Mouse (Mus musculus) hindbrain, embryonic 13.5 days (tissue): ENCODE measurements around the gene Chrm3. TPM values are rescaled to one million over a fixed set of nuclear protein-coding genes. Genes with fewer than 3 reads are reported as not detected.
A peak's percentile ranks its signal among the peaks of the same experiment; 100 is the strongest.

Source experiments
- ATAC-seq: fragments of 200-750 bp; cut with Nextera tagmentation; 2 replicates; pipeline ENCODE4 v1.8.0; 2017; ENCODE audit warnings: moderate TSS enrichment; ENCODE audit not compliant: low FRiP score
- H3K27ac ChIP-seq: fragments of 300-500 bp; sonication (generic); 2 replicates; pipeline ENCODE4 v1.5.1; 2015; ENCODE audit warnings: inconsistent platforms, mild to moderate bottlenecking, moderate library complexity
- H3K27me3 ChIP-seq: fragments of 300-500 bp; sonication (generic); 2 replicates; pipeline ENCODE4 v1.6.1; 2015; ENCODE audit warnings: mild to moderate bottlenecking, inconsistent platforms
- H3K36me3 ChIP-seq: fragments of 300-500 bp; sonication (generic); 2 replicates; pipeline ENCODE4 v1.6.1; 2015; ENCODE audit warnings: mild to moderate bottlenecking, inconsistent platforms
- H3K4me1 ChIP-seq: fragments of 300-500 bp; sonication (generic); replicated peaks from 2 replicates; pipeline ENCODE4 v1.6.1; 2015; ENCODE audit warnings: inconsistent platforms
- H3K4me2 ChIP-seq: fragments of 300-500 bp; sonication (generic); 2 replicates; pipeline ENCODE4 v1.6.1; 2015; ENCODE audit warnings: inconsistent platforms, mild to moderate bottlenecking, moderate library complexity
- H3K4me3 ChIP-seq: fragments of 300-500 bp; sonication (generic); 2 replicates; pipeline ENCODE4 v1.5.1; 2015; ENCODE audit warnings: mild to moderate bottlenecking, inconsistent platforms
- H3K9ac ChIP-seq: fragments of 300-500 bp; sonication (generic); 2 replicates; pipeline ENCODE4 v1.6.1; 2015; ENCODE audit warnings: mild to moderate bottlenecking, inconsistent platforms
- H3K9me3 ChIP-seq: fragments of 300-500 bp; sonication (generic); 2 replicates; pipeline ENCODE4 v1.6.1; 2016; ENCODE audit warnings: inconsistent platforms
- WGBS: fragments of 180-500 bp; shearing (Covaris S2); methylation state at CpG from one replicate; pipeline ENCODE4 v1.1.7; 2015; 5-methylcytosine and 5-hydroxymethylcytosine counted together
- polyA plus RNA-seq: library from polyadenylated mRNA; unstranded; fragments of >200 nt; fragmentation: Nextera tagmentation; extraction: Ambion mirVana; gene quantifications from 2 replicates; pipeline ENCODE4 v1.2.1, GENCODE M21; 2015

The Chrm3 gene
- polyA plus RNA-seq, 1 experiment from 2014 or later = 2.4 TPM

GRCm38 (mm10) chr13:10057644-10058198, 302.9 kb downstream of the Chrm3 start:
- Histone ChIP-seq H3K4me3 (no peak overlapping the region), H3K4me1 (no peaks in the 10 kb centered on the region), H3K4me2 (no peak overlapping the region), H3K9me3 (no peaks in the 10 kb centered on the region; the same call in 1 of the 2 replicates), H3K36me3 (no peaks in the 10 kb centered on the region), H3K27ac (no peak overlapping the region), H3K9ac (no peak overlapping the region), H3K27me3 (no peaks in the 10 kb centered on the region)
- WGBS = 86% methylated on average over 2 of the region's 2 CpGs
- no peak for ATAC-seq

- no peak for ATAC-seq
Measured at GRCm38 (mm10) chr13:10054086-10054485, 306.6 kb downstream of the Chrm3 start.

GRCm38 (mm10) chr13:10053301-10053889, 307.3 kb downstream of the Chrm3 start:
- Histone ChIP-seq H3K4me2 (no peak overlapping the region), H3K9me3 (no peaks in the 10 kb centered on the region; the same call in 1 of the 2 replicates), H3K4me1 (no peaks in the 10 kb centered on the region), H3K27me3 (no peaks in the 10 kb centered on the region), H3K4me3 (no peak overlapping the region), H3K9ac (no peak overlapping the region), H3K27ac (no peak overlapping the region), H3K36me3 (no peaks in the 10 kb centered on the region)
- no peak for ATAC-seq
- WGBS = 93% methylated on average over 8 of the region's 8 CpGs

More at GRCm38 (mm10) chr13:10054086-10054485, 306.6 kb downstream of the Chrm3 start:
- H3K27ac ChIP-seq = no peak overlapping the region
- no peak overlapping the region for H3K9ac ChIP-seq
- H3K36me3 ChIP-seq = no peaks in the 10 kb centered on the region
- no peaks in the 10 kb centered on the region for H3K27me3 ChIP-seq
- H3K4me3 ChIP-seq = no peak overlapping the region
- H3K4me1 ChIP-seq = no peaks in the 10 kb centered on the region
- no peaks in the 10 kb centered on the region; the same call in 1 of the 2 replicates for H3K9me3 ChIP-seq
- no peak overlapping the region for H3K4me2 ChIP-seq

- Histone ChIP-seq H3K36me3 (no peaks in the 10 kb centered on the region), H3K4me3 (no peak overlapping the region), H3K9me3 (no peaks in the 10 kb centered on the region), H3K4me1 (no peaks in the 10 kb centered on the region), H3K4me2 (no peak overlapping the region), H3K9ac (no peak overlapping the region), H3K27ac (no peak overlapping the region), H3K27me3 (no peaks in the 10 kb centered on the region)
- no peak for ATAC-seq
- WGBS = 89% methylated on average over 7 of the region's 7 CpGs
Measured at GRCm38 (mm10) chr13:10045651-10046350, 314.8 kb downstream of the Chrm3 start.

GRCm38 (mm10) chr13:10044084-10044483, 316.6 kb downstream of the Chrm3 start:
- H3K27me3 ChIP-seq = no peaks in the 10 kb centered on the region
- ATAC-seq = no peak
- no peaks in the 10 kb centered on the region for H3K9me3 ChIP-seq
- no peak overlapping the region for H3K4me3 ChIP-seq
- no peaks in the 10 kb centered on the region for H3K4me1 ChIP-seq
- no peak overlapping the region for H3K4me2 ChIP-seq
- no peaks in the 10 kb centered on the region for H3K36me3 ChIP-seq
- H3K9ac ChIP-seq = no peak overlapping the region
- 66% methylated on average over 4 of the region's 4 CpGs for WGBS
- H3K27ac ChIP-seq = no peak overlapping the region

GRCm38 (mm10) chr13:10033570-10034399, 326.9 kb downstream of the Chrm3 start:
- WGBS = 51% methylated on average over 18 of the region's 18 CpGs
- Histone ChIP-seq H3K9ac (no peak overlapping the region), H3K27me3 (no peaks in the 10 kb centered on the region), H3K9me3 (no peaks in the 10 kb centered on the region), H3K4me3 (no peak overlapping the region), H3K27ac (no peak overlapping the region), H3K4me1 (0 out of 2 replicates have a peak, but pooled peaks cover 8% of the 10 kb centered on the region), H3K4me2 (no peak overlapping the region), H3K36me3 (no peaks in the 10 kb centered on the region)
- peak; percentile 59; the same call in 1 of the 2 replicates for ATAC-seq

- Histone ChIP-seq H3K36me3 (no peaks in the 10 kb centered on the region), H3K4me3 (no peak overlapping the region), H3K27ac (no peak overlapping the region), H3K4me2 (no peak overlapping the region), H3K27me3 (no peaks in the 10 kb centered on the region), H3K4me1 (0 out of 2 replicates have a peak, but pooled peaks cover 8% of the 10 kb centered on the region), H3K9ac (no peak overlapping the region), H3K9me3 (no peaks in the 10 kb centered on the region)
- ATAC-seq = no peak
- 74% methylated on average over 5 of the region's 5 CpGs for WGBS
Measured at GRCm38 (mm10) chr13:10031547-10031946, 329.1 kb downstream of the Chrm3 start.

- no peak overlapping the region for H3K9ac ChIP-seq
- 87% methylated on average over 6 of the region's 6 CpGs for WGBS
- H3K9me3 ChIP-seq = no peaks in the 10 kb centered on the region
- H3K4me2 ChIP-seq = no peak overlapping the region
- H3K27ac ChIP-seq = no peak overlapping the region
- no peak overlapping the region for H3K4me3 ChIP-seq
- H3K4me1 ChIP-seq = 0 out of 2 replicates have a peak, but pooled peaks cover 8% of the 10 kb centered on the region
- H3K36me3 ChIP-seq = no peaks in the 10 kb centered on the region
- H3K27me3 ChIP-seq = no peaks in the 10 kb centered on the region
- ATAC-seq = no peak
Measured at GRCm38 (mm10) chr13:10029944-10030343, 330.7 kb downstream of the Chrm3 start.

- H3K27ac ChIP-seq = no peak overlapping the region
- H3K4me3 ChIP-seq = no peak overlapping the region
- no peak for ATAC-seq
- no peak overlapping the region for H3K9ac ChIP-seq
- no peaks in the 10 kb centered on the region for H3K27me3 ChIP-seq
- 90% methylated on average over 3 of the region's 3 CpGs for WGBS
- no peaks in the 10 kb centered on the region for H3K36me3 ChIP-seq
- H3K4me2 ChIP-seq = no peak overlapping the region
- H3K4me1 ChIP-seq = no peaks in the 10 kb centered on the region
- H3K9me3 ChIP-seq = no peaks in the 10 kb centered on the region
Measured at GRCm38 (mm10) chr13:10025134-10025533, 335.5 kb downstream of the Chrm3 start.

- Histone ChIP-seq H3K9ac (no peak overlapping the region), H3K4me1 (no peaks in the 10 kb centered on the region), H3K36me3 (no peaks in the 10 kb centered on the region), H3K4me2 (no peak overlapping the region), H3K27me3 (no peaks in the 10 kb centered on the region), H3K9me3 (no peaks in the 10 kb centered on the region), H3K4me3 (no peak overlapping the region), H3K27ac (no peak overlapping the region)
- 0 out of 2 replicates have a peak, but pooled peaks have one; percentile 28 for ATAC-seq
- 74% methylated on average over 2 of the region's 2 CpGs for WGBS
Measured at GRCm38 (mm10) chr13:10023112-10023511, 337.5 kb downstream of the Chrm3 start.

GRCm38 (mm10) chr13:10019252-10019651, 341.4 kb downstream of the Chrm3 start:
- 63% methylated on average over 1 of the region's 1 CpGs for WGBS
- Histone ChIP-seq H3K27me3 (no peaks in the 10 kb centered on the region), H3K4me2 (no peak overlapping the region), H3K9me3 (no peaks in the 10 kb centered on the region), H3K36me3 (no peaks in the 10 kb centered on the region), H3K9ac (no peak overlapping the region), H3K27ac (no peak overlapping the region), H3K4me3 (no peak overlapping the region), H3K4me1 (no peaks in the 10 kb centered on the region)
- ATAC-seq = no peak

- H3K27ac ChIP-seq = no peak overlapping the region
- no peaks in the 10 kb centered on the region for H3K36me3 ChIP-seq
- no peaks in the 10 kb centered on the region for H3K27me3 ChIP-seq
- ATAC-seq = no peak
- H3K4me3 ChIP-seq = no peak overlapping the region
- no peak overlapping the region for H3K9ac ChIP-seq
- H3K9me3 ChIP-seq = no peaks in the 10 kb centered on the region
- WGBS = 78% methylated on average over 4 of the region's 4 CpGs
- H3K4me2 ChIP-seq = no peak overlapping the region
- H3K4me1 ChIP-seq = no peaks in the 10 kb centered on the region; the same call in 1 of the 2 replicates
Measured at GRCm38 (mm10) chr13:10002916-10003315, 357.7 kb downstream of the Chrm3 start.
